Mouse (Mus musculus) heart, adult 18-20 months (tissue): ENCODE measurements at regions not wholly inside any gene's neighbourhood (a gene's known extent, or its start where the extent isn't known, plus 50 kb on each side); places are given as distances from the start of the nearest gene placed in this dataset.
A peak's percentile ranks its signal among the peaks of the same experiment; 100 is the strongest.

Experiments used
- DNase-seq, 2 experiments: peaks; one replicate each; pipeline ENCODE4 v3.0.0; 2021 to 2022; ENCODE audit warnings: mixed read lengths in 1 of 2

GRCm38 (mm10) chr7:72503756-72504155 lies 197.3 kb upstream of the Mctp2 start:
- no peak for DNase-seq

- peak; percentile 28 to 64 for DNase-seq
Observed at GRCm38 (mm10) chr7:72504268-72504667, 197.9 kb upstream of the Mctp2 start.

GRCm38 (mm10) chr7:72505732-72506460 lies 199.5 kb upstream of the Mctp2 start:
- peak; percentile 10 to 18 for DNase-seq

GRCm38 (mm10) chr7:72507946-72508345 lies 201.5 kb upstream of the Mctp2 start:
- no peak for DNase-seq

- no peak for DNase-seq
Observed at GRCm38 (mm10) chr7:72510116-72510515, 203.7 kb upstream of the Mctp2 start.

GRCm38 (mm10) chr7:72513446-72513845 lies 207.0 kb upstream of the Mctp2 start:
- DNase-seq = no peak

GRCm38 (mm10) chr7:72514851-72515250 lies 208.4 kb upstream of the Mctp2 start:
- peak; percentile 20 to 52 for DNase-seq

GRCm38 (mm10) chr7:72518421-72518972 lies 212.1 kb upstream of the Mctp2 start:
- no peak for DNase-seq

- DNase-seq = peak; percentile 15 to 28
Observed at GRCm38 (mm10) chr7:72519359-72520115, 213.1 kb upstream of the Mctp2 start.

GRCm38 (mm10) chr7:72528873-72529272 lies 222.5 kb upstream of the Mctp2 start:
- DNase-seq = no peak

GRCm38 (mm10) chr7:72538288-72538687 lies 231.9 kb upstream of the Mctp2 start:
- DNase-seq = peak in 1 of 2 experiments; percentile 27

GRCm38 (mm10) chr7:72539915-72540314 lies 233.5 kb upstream of the Mctp2 start:
- DNase-seq = no peak

GRCm38 (mm10) chr7:72541521-72542478 lies 235.4 kb upstream of the Mctp2 start:
- DNase-seq = peak; percentile 40 to 44

- DNase-seq = no peak
Observed at GRCm38 (mm10) chr7:72543501-72543900, 237.1 kb upstream of the Mctp2 start.

GRCm38 (mm10) chr7:72543946-72544345 lies 237.5 kb upstream of the Mctp2 start:
- no peak for DNase-seq

- DNase-seq = no peak
Observed at GRCm38 (mm10) chr7:72567378-72567777, 261.0 kb upstream of the Mctp2 start.

GRCm38 (mm10) chr7:72569177-72569576 lies 262.8 kb upstream of the Mctp2 start:
- no peak for DNase-seq

- DNase-seq = no peak
Observed at GRCm38 (mm10) chr7:72574316-72574715, 267.9 kb upstream of the Mctp2 start.

GRCm38 (mm10) chr7:72584427-72584826 lies 278.0 kb upstream of the Mctp2 start:
- no peak for DNase-seq

GRCm38 (mm10) chr7:72589241-72589668 lies 282.8 kb upstream of the Mctp2 start:
- DNase-seq = peak; percentile 44 to 71

- DNase-seq = no peak
Observed at GRCm38 (mm10) chr7:72590351-72591115, 284.1 kb upstream of the Mctp2 start.
